Mouse (Mus musculus) right cerebral cortex, adult 18-20 months (tissue): Measurements from ENCODE around the gene Dgcr2.
A peak's percentile ranks its signal among the peaks of the same experiment; 100 is the strongest.

Experiments used
- DNase-seq: peaks from one replicate; pipeline ENCODE4 v3.0.0; 2022; ENCODE audit warnings: mixed read lengths

The Dgcr2 gene

DNA sequence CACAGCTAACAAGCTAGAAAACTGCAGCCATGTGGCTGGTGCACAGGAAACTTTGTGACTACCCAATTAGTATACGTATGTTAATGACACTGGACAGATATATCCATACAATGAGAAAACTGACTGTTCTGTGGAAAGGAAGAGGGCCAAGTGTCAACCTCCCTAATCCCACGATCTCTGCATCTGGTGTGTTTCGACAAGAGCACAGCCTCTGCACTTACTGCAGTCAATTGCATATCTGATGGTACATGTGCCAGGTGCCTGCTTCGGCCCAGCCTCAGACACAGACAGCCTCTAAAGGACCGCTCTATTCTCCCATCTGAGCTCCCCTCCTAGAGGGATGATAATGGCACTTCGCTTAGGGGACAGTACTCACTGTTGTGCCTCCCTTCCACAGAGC lies 49.9 kb downstream of the Dgcr2 start:
- no peak for DNase-seq

- DNase-seq: no peak
Observed at GRCm38 (mm10) chr16:17843701-17844365, 54.5 kb downstream of the Dgcr2 start.

GRCm38 (mm10) chr16:17842437-17842836 lies 55.9 kb downstream of the Dgcr2 start:
- no peak for DNase-seq

GRCm38 (mm10) chr16:17839976-17840375 lies 58.4 kb downstream of the Dgcr2 start:
- DNase-seq: no peak

GRCm38 (mm10) chr16:17838051-17838450 lies 60.3 kb downstream of the Dgcr2 start, which contains the start of gene Car15:
Gene Car15 (minus strand): TSS chr16:17838364.
- no peak for DNase-seq

DNA sequence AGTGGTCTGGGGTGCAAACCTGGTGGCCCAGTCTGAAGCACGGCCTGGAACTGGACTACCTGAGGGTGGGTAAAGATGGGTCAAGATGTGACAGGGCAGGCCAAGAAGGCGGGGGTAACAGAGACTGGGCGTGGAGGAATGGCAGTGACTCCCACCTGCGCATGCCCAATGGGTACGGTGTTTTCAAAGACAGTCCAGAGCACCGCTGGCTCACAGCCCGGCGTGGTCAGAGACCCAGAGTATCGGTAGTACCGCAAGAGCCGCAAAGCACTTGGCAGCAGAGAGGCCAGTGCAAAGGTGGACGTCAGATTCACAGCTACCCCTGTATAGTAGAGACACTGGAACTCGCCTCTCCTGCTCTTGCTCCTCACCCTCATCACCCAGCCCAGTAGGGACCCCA lies 62.9 kb downstream of the Dgcr2 start:
- no peak for DNase-seq

- DNase-seq: no peak
Observed at GRCm38 (mm10) chr16:17834543-17834942, 63.8 kb downstream of the Dgcr2 start.

DNA sequence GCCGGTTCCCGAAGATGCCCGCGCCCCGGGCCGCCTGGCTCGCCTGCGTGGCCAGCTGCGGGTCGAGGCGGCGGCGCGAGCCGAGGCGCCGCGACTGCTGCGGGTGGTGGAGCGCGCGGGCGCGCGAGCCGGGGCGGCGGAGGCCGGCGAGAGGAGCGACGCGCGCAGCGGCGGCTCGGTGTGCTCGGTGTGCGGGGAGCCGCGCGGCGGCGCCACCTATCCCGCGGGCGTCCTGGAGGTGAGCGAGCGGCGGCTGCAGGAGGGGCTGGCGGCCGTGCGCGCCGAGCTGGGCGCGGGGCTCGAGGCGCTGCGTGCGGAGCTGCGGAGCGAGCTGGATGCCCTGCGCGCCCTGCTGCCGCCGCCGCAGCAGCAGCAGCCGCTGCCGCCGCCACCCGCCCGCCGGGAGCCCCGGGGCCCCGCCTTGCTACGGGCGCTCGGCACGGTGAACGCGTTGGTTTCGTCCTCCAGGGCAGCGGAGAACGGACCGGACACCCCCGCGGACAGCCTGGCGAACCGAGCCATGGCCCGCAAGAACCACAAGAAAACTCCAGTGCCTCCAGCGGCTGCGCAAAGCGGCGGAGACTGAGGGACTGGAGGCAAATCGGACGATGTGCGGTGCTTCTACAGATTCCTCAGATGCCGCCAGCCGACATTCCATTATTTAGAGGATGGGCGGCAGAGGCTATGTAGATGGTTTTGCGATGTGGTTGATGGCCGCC lies 64.5 kb downstream of the Dgcr2 start:
- peak; percentile 68 for DNase-seq

DNA sequence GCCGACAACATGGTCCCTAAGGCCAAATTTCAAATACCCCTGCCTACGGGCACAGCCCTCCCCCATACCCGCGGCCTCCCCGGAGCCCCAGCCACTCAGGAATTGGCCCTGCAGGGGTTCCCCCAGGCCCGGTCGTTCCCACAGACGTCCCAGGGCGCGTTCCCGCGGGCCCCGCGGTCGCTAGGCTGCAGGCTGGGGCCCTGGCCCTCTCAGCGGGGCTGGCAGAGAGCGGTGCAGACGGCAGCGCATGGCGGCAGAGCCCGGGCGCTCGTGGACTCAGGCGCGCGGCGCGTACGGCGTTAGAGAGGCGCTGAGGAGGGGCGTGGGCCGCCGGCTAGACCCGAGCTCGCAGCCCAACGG lies 65.1 kb downstream of the Dgcr2 start:
- DNase-seq: peak; percentile 50

DNA sequence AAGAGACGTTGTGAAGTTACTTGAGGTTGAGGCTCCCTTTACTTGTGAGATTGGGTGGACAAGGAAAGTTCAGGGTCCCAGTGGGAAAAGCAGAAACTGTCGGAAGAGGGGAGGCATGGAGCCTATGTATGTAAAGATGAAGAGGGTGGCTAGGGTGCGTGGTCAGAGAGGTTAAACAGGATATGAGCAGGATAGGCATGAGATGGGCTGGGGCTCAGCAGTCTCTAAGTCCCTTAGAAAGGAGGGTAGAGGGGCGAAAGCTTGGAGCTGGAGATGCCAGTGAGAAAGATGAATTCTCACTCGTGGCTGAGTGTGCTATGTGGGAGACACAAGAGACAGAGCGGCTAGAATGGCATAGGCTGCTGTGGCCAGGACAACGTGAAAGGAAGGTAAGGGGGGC lies 65.5 kb downstream of the Dgcr2 start, which contains the start of gene B830017H08Rik:
B830017H08Rik (plus strand) TSS at position 301 of the 400 bp plus-strand sequence.
- no peak for DNase-seq

DNA sequence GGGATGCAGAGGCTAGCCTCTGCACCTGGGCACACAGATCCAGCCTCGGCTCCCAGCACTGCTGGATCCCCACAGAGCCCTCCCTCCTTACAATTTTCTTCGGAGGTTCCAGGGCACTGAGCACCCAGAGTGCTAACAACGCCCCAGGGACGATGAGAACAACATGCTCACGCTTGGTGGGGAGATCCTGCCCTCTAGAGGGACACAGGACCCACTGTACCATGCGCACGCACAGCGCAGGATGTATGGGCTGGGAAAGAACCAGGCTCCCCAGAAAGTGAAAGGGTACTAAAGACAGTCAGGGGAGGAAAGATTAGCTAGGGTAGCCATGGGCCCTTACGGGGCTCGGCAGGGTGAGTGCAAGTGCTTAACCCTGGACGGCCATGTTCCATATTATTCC lies 66.6 kb downstream of the Dgcr2 start:
- no peak for DNase-seq

DNA sequence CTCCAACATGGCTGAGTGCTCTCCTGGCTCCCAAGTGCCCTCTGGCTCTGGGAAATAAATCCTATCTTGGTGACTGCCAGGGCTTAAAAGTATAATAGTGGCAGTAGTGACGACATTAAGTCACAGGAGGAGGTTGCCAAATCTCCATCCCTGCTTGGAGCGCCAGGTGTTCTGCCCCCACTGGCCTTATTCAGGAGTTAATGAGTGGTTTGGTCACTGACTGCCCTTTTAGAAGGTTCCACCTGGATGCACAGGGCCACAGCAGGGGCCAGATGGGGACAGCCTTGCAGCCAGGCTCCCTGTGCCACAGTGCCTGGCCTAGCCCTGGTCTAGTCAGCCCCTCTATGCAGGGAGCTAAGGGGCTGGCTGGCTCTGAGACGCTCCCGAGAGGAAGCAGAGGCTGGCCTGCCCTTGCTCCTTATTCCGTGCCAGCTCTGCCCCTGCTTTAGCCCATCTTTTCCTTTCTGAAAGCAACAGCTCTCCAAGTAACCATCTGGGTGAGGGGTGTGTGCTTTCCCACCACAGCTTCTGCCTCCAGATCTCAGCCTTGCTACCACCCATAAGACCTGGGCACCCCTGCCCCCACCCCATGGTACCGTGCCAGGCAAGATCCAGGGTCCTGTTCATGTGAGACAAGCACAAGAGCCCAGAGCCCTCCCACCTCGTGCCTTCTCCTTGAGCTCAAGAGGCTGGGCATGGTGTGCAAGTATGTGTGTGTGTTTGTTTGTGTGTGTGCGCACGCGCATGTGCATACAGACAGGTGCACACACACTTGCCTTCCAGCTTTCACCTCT lies 67.8 kb downstream of the Dgcr2 start:
- no peak for DNase-seq

DNA sequence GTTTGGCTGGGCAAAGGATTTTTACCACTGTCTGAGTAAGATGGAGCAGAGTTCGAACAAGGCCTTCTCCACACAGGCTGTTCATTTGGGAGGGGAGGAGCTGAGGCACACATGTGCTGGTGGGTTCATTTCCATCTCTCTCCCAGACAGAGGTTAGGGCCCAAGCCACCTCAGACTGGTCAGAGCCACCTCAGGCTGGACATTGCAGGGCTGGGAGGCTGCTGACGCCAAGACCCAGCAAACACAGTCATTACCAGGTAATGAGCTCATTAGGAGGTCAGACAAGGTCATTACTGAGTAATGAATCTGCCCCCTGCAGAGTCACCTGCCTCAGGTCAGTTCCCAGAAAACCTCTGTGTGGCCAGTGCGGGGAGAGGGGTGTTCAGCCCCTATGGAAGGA lies 69.5 kb downstream of the Dgcr2 start:
- no peak for DNase-seq

- no peak for DNase-seq
Observed at GRCm38 (mm10) chr16:17828229-17828628, 70.1 kb downstream of the Dgcr2 start.

GRCm38 (mm10) chr16:17826500-17826899 lies 71.9 kb downstream of the Dgcr2 start:
- DNase-seq: no peak

DNA sequence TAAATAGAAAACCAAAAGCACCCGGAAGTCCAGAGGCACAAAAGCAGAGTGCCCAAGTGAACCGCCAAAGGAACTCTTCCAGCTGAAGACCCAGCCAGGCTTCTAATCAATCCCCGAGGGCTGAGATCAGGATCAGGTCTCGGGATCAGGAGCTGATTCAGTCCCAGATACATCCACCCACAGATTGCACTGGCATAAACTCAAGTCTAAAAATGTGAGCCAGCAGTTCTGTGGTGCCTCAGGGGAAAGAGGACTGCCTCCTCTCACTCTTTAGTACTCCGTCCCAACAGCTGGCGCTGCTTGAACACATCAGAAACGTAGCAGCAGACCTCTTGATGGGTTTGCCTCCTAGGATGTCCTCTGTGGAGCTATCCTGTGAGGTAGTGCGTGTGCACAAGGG lies 81.8 kb downstream of the Dgcr2 start:
- DNase-seq: no peak

GRCm38 (mm10) chr16:17815411-17816402 lies 82.7 kb downstream of the Dgcr2 start:
- DNase-seq: peak; percentile 52

GRCm38 (mm10) chr16:17813173-17813572 lies 85.2 kb downstream of the Dgcr2 start:
- DNase-seq: no peak

GRCm38 (mm10) chr16:17812120-17812519 lies 86.2 kb downstream of the Dgcr2 start:
- DNase-seq: no peak

DNA sequence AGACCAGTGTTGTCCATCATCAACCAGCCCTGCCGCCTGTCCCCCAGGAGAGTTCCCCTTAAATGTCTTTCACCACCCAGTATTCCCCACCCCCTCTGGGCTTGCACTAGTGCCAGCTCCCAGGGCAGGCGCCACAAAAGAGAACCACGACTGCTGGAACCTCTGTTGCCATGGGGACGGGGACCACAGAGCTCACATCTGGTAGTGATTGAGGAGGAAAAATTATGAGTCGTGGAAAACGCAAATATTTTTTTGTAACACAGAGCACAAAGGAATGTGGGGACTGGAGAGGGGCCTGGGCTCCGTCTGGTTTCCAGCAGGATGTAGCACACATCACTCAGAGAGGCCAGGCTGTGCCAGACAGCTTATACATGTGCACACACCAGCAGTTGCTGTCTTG lies 88.7 kb downstream of the Dgcr2 start:
- DNase-seq: no peak

DNA sequence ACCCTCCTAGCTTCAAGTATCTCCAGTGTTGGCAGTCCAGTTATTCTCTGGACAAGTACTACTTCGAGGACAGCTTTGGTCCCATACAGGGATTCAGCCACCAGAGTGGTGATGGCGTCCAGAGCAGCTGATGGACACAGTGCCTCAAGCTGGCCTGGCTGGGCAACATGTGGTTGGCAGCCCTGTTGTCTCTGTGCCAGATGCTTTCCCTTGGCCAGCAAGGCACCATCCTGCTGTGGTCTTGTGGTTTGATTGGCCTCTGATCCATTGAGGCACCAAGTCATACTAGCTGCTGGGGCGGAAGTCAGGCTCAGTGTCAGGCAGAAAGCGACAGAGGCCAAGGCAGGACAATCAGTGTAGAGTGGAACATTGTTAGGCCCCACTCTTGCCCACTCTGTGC lies 89.2 kb downstream of the Dgcr2 start:
- DNase-seq: no peak
